Mouse (Mus musculus): ENCODE measurements at regions not wholly inside any gene's neighbourhood (a gene's known extent, or its start where the extent isn't known, plus 50 kb on each side); places are given as distances from the start of the nearest gene placed in this dataset.
"Not testable (repeated sequence)": the region's sequence is repeated elsewhere in the genome, so short reads cannot be mapped to it uniquely, and the experiment has no call there.

DNA sequence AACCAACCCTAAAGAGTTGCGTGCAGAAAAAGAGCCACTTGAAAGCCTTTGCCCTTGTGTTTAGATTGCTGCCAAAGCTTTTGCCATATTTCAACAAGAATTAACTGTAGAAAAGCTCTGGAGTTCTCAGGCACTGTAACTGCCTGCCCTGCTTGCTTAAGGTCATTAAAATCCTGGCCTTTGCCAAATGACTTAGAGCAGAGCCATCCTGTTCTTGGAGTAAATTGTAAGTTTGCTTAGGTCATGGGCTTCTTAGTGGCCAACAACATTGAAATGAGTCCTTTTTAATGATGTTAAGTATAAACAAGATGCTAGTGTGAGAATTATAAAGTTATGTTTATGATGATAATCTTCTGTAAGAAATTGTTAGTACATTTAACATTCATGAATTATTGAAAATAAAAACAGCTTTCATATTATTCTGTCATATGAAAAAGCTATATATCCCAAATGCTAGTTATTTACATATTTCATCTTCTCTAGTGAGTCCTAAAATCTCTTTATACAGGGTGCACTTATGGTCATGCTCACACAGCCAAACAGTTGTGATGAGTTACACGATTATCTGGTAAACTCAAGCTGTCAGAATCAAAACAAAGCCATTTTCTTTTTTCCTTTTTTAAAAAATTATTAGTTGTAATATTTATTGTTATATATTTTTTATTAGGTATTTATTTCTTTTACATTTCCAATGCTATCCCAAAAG is 753.4 kb downstream of the Crisp4 start:
- H3K4me3 ChIP-seq (ENCODE audit: low read depth, low read length), result no peak overlapping the region
- 87% methylated on average over 2 of the region's 2 CpGs for WGBS

DNA sequence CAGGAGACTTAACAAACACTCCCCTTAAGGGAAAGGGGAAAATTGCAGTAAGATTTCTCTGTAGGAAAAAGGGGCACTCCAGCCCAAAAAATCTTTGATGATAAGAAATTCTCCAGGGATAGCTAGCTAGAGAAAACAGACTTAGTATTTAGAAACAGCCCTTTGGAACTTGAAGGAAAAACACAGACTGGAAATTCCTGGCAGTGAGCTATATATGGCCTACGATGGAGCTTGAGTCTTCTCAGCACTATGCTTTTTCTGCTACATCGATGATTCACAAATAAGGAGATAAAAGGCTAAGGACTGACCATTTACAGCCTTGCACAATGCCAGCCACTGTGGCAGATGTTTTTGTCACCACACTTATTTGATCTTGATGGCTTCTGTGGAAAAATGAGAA is 768.1 kb downstream of the Crisp4 start:
- TF ChIP-seq CTCF (IDR thresholded peaks at IDR 0.05; ENCODE audit: low read depth), result no peak

More for the DNA sequence above, 753.4 kb downstream of the Crisp4 start:
- no peak for ATAC-seq
- no peaks in the 10 kb centered on the region for H3K27me3 ChIP-seq (ENCODE audit: insufficient read depth, low read length)
- H3K4me1 ChIP-seq (ENCODE audit: insufficient read depth), result no peaks in the 10 kb centered on the region
- H3K9ac ChIP-seq, result no peak overlapping the region
- no peaks in the 10 kb centered on the region for H3K9me3 ChIP-seq (ENCODE audit: low read length)
- no peak for TF ChIP-seq CTCF (IDR thresholded peaks at IDR 0.05; ENCODE audit: low read depth)
- H3K36me3 ChIP-seq (ENCODE audit: insufficient read depth), result no peaks in the 10 kb centered on the region
- no peak overlapping the region for H3K4me2 ChIP-seq (ENCODE audit: low read depth)
- DNase-seq, result no peak
- H3K27ac ChIP-seq (ENCODE audit: low read depth, low read length), result no peak overlapping the region

DNA sequence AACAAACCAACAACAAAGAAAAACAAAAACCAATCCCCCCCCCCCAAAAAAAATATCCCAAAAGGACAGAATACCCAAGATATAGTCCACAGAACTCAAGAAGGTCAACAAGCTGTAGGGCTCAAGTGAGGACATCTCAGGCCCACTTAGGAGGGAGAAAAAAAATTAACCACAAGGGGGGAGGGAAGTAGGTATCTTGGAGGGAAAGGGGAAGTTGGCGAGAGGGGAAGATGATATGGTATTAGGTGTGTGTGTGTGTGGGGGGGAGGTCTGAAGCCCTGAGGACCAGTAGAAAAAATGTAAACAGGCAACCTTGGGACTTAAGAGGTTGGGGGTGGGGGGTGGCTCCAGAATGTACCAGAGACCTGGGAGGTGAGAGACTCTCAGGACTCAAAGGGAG is 797.4 kb downstream of the Crisp4 start:
- no peaks in the 10 kb centered on the region for H3K4me1 ChIP-seq (ENCODE audit: insufficient read depth)
- no peak for DNase-seq
- no peak for TF ChIP-seq CTCF (IDR thresholded peaks at IDR 0.05; ENCODE audit: low read depth)
- WGBS, result 84% methylated on average over 1 of the region's 1 CpGs
- ATAC-seq, result no peak
- H3K4me2 ChIP-seq (ENCODE audit: low read depth), result no peak overlapping the region
- no peaks in the 10 kb centered on the region for H3K27me3 ChIP-seq (ENCODE audit: insufficient read depth, low read length)
- H3K9ac ChIP-seq, result no peak overlapping the region
- H3K4me3 ChIP-seq (ENCODE audit: low read depth, low read length), result no peak overlapping the region
- no peaks in the 10 kb centered on the region for H3K36me3 ChIP-seq (ENCODE audit: insufficient read depth)
- H3K27ac ChIP-seq (ENCODE audit: low read depth, low read length), result no peak overlapping the region
- H3K9me3 ChIP-seq (ENCODE audit: low read length), result no peaks in the 10 kb centered on the region

More for the DNA sequence above, 768.1 kb downstream of the Crisp4 start:
- Histone ChIP-seq H3K27me3 (ENCODE audit: insufficient read depth, low read length) (no peaks in the 10 kb centered on the region), H3K9ac (no peak overlapping the region), H3K4me2 (ENCODE audit: low read depth) (no peak overlapping the region), H3K9me3 (ENCODE audit: low read length) (no peaks in the 10 kb centered on the region), H3K36me3 (ENCODE audit: insufficient read depth) (no peaks in the 10 kb centered on the region), H3K27ac (ENCODE audit: low read depth, low read length) (no peak overlapping the region), H3K4me3 (ENCODE audit: low read depth, low read length) (no peak overlapping the region), H3K4me1 (ENCODE audit: insufficient read depth) (no peaks in the 10 kb centered on the region)
- no peak for DNase-seq
- no peak for ATAC-seq
- 69% methylated on average over 2 of the region's 2 CpGs for WGBS

DNA sequence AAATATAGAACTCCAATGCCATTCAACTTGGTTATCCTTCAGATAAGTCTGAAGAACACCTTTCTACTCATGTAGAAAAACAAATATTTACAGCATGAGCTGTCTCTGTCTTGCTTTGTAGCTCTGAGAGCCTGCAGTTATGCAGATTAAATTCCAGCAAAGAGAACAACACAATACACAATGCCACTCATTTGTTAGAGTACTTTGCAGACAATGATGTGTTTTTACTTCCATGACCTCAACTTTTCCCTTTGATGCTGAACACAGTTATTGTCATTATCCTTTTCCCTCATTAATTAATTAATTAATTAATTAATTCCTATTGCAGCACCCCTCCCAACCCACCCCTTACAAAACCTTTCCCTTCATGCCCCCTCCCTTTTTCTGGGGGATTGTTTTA is 807.9 kb downstream of the Crisp4 start:
- no peaks in the 10 kb centered on the region for H3K4me1 ChIP-seq (ENCODE audit: insufficient read depth)
- no peak overlapping the region for H3K4me2 ChIP-seq (ENCODE audit: low read depth)
- ATAC-seq (no peak), DNase-seq (no peak)
- no peaks in the 10 kb centered on the region for H3K9me3 ChIP-seq (ENCODE audit: low read length)
- no peak overlapping the region for H3K4me3 ChIP-seq (ENCODE audit: low read depth, low read length)
- H3K9ac ChIP-seq, result no peak overlapping the region
- TF ChIP-seq CTCF (IDR thresholded peaks at IDR 0.05; ENCODE audit: low read depth), result no peak
- no peak overlapping the region for H3K27ac ChIP-seq (ENCODE audit: low read depth, low read length)
- H3K27me3 ChIP-seq (ENCODE audit: insufficient read depth, low read length), result no peaks in the 10 kb centered on the region
- no peaks in the 10 kb centered on the region for H3K36me3 ChIP-seq (ENCODE audit: insufficient read depth)

DNA sequence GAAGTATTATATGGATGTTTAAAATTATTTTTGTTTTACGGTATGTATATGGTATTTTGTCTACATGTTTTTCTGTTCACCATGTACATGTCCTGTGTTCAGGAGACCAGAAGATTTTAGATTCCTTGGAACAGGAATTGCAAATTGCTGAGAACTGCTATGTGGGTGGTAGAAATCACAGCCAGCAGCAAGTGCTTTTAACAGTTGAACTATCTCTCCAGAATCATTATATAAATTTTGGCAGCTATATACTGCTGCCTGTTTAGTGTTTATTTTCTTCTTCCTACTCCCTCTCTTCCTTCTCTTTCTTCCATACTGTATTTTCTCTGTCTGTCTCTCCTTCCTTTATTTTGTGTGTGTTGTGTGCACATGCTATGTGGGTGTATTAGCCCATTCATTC is 834.3 kb downstream of the Crisp4 start:
- H3K9ac ChIP-seq; DNase-seq; H3K9me3 ChIP-seq (ENCODE audit: low read length); H3K4me1 ChIP-seq (ENCODE audit: insufficient read depth); H3K27me3 ChIP-seq (ENCODE audit: insufficient read depth, low read length); H3K4me3 ChIP-seq (ENCODE audit: low read depth, low read length); H3K4me2 ChIP-seq (ENCODE audit: low read depth); H3K36me3 ChIP-seq (ENCODE audit: insufficient read depth); H3K27ac ChIP-seq (ENCODE audit: low read depth, low read length); ATAC-seq: not testable (repeated sequence)
- 90% methylated on average over 1 of the region's 1 CpGs for WGBS

DNA sequence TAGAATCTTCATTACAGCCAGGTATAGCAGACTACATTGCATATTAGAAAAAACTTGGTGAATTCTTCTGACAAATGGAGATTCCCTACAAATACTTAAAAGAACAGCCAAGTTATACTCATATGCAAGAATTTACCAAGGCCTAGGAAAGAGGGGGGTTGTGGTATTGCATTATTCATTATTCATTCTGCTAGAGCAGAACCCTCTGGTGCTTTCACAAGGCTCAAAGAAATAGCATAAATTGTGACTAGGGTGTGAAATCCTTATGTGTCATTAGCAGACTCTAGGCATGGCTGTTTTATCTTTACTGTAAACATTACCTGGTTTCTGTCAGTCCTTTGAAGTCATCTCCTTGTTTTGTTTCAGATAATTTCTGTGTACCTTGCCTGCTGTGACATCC is 835.8 kb downstream of the Crisp4 start:
- peak; percentile 1 for DNase-seq
- not testable (repeated sequence) for H3K4me3 ChIP-seq (ENCODE audit: low read depth, low read length); H3K9me3 ChIP-seq (ENCODE audit: low read length); H3K9ac ChIP-seq; H3K27me3 ChIP-seq (ENCODE audit: insufficient read depth, low read length); H3K36me3 ChIP-seq (ENCODE audit: insufficient read depth); H3K27ac ChIP-seq (ENCODE audit: low read depth, low read length); H3K4me2 ChIP-seq (ENCODE audit: low read depth); H3K4me1 ChIP-seq (ENCODE audit: insufficient read depth)
- ATAC-seq, result peak; percentile 81
